Mouse (Mus musculus): ENCODE data around the gene S1pr2.
A peak's percentile ranks its signal among the peaks of the same experiment; 100 is the strongest.

Gene S1pr2

DNA sequence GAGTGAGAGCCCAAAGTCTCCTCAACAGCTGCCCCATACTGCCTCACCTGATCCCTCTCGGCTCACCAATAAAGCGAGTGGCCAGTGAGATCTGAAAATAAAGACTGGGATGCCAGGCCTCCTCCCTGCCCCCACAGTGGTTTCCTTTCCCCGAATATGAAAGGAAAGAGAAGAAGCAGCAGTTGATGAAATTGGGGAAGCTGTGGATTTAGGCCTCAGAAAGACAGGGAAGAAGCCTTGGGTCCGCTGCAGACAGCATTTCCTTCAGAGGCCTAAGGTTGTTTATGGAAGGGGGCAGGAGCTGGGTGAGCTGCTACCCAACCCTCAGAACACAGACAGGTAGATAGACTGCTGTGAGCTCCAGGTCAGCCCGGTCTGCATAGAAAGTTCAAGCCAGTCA, 9.8 kb downstream of the S1pr2 start:
- no peak for DNase-seq (ENCODE audit: low spot score in 2 of 2)

DNA sequence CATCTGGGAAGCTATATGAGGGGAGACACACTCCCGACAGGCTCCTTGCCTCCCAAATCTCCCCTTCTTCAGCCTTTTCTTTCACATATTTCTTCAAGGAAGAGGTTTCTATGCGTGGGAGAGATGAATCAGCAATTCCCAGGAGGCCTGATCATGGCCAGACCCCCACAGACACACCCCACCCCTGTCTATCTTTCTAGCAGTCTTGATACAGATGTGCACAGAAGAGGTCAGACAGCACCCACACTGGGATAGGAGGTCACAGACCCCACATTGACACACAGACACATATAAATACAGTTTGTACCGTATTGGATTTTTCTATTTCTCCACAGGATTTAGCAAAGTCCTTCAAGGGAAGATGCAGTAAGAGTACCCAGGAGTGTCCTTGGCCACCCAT, 10.6 kb downstream of the S1pr2 start:
- no peak for DNase-seq (ENCODE audit: low spot score in 2 of 2)

DNA sequence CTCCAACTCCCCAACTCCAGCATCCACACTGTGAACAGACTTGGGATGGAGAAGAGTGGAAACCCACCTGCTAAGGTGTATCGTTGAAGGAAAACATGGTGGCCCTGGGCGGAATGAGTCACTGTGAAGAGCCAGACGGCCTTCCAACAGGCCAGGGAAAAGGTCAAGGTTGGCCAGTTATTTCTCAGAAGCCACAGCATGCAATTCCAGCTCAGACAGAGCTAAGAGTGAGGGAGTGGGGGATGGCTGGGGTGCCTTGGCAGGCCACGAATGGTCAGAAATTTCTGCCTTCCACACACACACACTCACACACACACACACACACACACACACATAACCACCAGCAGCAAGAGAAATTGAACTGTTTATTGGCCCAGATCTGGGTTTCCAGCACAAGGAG, 11.0 kb downstream of the S1pr2 start:
- DNase-seq (ENCODE audit: low spot score in 2 of 2) = no peak

DNA sequence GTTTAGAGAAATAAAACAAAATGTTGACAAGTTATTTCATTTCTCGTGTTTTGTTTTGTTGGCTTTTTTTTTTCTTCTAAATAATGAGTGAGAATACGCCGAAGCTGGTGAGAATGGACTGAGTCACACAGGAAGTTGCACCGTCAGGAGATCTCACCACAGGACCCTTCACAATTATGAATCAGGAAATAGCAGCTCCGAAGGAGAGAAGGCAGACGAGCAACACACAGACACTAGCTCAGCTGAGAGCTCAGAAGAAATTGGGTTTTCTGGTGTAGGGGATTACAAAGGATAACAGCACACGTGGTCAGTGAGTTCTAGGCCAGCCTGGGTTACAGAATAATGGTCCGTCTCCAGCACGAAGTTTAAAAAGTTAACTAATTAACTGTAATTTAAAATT, 15.0 kb downstream of the S1pr2 start:
- DNase-seq (ENCODE audit: low spot score in 2 of 2) = no peak

DNA sequence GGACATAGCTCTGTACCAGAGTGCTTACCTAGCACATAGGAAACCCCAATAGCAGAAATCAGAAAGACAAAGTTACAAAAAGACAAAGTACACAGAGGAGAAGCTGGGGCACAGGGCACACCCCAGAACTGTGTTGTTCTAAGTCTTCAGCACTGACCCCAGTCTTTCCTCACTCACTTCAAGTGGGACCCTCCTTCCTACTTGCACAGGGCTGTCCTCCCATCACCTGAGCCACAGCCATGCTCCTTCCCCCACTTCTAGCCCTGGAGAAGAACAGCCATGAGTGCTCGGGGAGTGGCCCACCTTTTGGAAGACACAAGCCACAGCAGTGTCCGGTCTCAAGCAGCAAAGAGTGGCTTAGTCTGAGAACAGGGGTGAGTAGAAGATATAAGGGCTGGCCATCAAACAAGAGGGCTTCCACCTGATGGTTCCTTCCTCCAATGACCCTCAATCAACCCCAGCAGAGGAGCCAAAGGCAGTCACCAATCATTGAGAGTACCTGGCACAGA, 17.1 kb downstream of the S1pr2 start, which contains the start of gene Dnmt1:
Gene Dnmt1, minus strand, starts transcription at position 459 of the 509 bp plus-strand sequence.
- DNase-seq (ENCODE audit: low spot score in 2 of 2) = no peak

DNA sequence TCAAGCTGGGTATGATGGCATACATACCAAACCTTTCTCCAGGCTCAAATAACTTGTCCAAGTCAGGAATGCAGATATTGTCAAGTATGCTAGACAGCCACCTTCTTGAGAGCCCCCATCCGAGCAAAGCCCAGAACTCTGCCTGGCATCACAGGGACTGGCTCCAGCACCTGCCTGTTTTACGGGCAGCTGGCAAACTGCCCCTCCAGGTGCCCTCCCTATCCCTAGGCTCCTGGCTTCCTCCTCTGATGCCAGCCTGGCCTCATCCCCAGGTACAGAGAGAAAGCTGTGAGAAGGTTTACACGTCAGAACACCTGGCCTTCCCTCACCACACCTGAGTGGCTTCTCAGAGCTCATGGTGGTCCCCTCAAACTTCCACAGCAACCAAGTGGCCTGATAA, 19.6 kb downstream of the S1pr2 start:
- DNase-seq (ENCODE audit: low spot score in 2 of 2) = no peak

DNA sequence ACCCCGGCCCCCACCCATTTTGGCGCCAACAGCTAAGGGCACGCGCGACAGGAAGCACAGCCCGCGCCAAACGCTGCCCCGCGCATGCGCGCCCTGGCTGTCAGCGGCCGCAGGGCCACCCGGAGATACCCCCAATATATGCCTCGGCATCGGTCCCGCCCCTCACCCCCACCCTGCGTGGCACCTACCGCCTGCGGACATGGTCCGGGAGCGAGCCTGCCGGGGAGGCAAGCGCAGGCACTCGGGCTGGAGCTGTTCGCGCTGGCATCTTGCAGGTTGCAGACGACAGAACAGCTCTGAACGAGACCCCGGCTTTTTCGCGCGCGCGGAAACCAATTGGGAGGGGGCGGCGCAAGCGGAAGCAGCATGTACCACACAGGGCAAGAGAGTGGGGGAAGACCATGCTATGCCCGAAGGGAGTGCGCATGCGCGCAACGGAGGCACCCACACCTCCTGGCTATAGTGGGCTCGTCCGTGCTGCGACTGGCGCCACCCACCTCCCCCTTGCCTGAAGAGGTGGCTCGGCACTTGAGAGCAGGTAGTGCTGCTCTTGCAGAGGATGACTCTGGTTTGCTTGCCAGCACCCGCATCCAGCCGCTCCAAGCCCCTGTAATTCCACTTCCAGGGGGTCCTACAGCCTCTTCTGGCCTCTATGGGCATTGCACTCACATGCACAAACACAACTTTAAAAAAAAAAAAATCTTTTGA, 23.9 kb downstream of the S1pr2 start:
- DNase-seq (ENCODE audit: low spot score in 2 of 2) = peak; percentile 92 to 94

DNA sequence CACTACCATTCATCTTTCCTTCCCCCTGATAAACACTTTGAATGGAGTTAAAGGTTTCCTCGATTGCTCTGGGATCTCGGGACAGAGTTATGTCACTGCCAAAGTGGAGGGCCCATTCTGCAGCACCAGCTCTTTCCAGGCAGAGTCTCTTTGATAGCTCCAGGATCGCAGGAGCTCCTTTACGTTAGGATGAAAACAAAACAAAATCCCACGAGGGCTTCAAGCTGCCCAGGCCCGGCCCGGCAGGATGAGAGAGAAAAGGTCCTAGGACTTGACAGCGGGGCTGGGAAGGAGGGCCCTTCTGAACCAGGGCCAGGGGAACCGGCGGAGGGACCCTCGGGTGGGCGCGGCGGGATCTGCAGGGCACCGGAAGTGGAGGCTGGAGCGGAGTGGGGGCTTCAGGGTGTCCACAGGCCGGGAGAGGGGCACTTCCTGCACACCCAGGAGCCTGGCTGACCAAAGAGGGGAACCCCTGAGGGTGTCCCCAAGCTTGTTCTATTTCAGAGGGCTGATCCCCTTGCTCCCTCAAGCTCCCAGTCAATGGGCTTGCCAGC, 24.5 kb downstream of the S1pr2 start:
- no peak for DNase-seq (ENCODE audit: low spot score in 2 of 2)

DNA sequence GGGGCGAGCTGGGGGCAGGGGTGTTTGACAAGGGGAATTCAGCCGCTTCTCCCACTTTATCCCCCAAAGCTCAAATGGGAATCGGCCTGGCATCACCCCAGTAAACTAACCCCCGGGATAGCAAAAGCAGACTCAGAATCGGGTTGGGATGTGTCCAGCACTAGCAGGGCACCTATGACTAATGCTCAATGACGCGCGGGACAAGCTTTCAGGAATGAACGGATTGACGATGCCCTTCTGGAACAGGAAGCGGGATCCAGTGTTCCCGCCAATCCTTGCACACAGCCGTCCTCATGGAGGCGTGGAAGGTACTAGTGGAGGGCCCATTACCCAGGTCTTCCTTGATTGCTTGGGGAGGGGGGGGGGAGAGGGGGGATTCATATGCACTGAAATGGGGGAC, 25.1 kb downstream of the S1pr2 start:
- DNase-seq (ENCODE audit: low spot score in 2 of 2) = peak; percentile 24 to 36

DNA sequence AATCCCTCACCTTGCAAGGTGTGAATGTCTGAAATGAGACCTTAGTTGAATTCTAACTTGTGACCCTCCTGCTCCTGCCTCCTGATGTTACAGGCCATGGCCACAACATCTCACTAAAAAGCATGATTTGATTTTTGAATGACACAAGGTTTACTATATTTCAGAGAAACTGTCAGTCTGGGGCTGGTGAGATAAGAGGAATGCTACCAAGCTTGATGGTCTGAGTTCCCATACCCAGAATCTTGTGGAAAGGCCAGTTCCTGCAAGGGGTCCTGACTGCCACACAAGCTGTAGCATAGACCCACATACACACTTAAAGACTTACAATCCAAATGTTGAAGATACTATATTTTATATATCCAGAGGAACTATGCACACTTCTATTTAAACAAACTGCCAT, 26.2 kb downstream of the S1pr2 start:
- DNase-seq (ENCODE audit: low spot score in 2 of 2) = no peak

DNA sequence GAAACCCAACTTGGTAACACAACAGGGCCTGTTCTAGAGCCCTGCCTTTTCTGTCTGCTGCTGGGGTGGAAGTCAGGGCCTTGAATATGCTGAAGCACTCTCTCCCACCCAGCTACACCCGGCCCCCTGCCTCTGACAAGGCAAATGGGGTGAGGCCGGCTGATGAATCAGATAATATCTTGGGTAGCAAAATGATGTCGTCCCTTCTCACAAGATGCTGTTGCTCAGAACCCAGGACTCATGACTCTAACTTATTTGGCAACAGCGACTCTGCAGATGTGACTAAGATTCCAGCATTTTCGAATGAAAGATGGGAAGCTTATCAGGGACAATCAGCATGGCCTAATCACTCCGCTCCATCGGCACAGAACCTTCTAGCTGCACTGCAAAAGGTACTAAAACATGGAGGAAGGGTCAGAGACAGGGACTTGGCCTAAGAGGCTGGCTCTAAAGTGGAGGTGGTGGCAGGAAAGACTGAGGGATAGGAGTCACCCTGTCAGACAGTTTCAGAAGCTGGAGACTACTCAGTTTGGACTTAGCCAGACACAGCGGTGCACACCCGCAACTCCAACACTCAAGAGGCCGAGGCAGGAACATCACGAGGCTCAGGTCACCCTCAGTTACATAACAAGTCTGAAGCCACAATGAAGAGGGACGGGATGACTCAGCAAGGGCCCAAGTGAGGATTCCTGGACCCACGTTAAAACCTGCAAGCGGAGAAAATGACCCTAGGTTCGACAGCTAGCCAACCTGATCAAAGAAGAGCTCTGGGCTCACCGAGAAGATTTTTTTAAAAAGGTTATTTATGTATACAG, 30.3 kb downstream of the S1pr2 start:
- DNase-seq (ENCODE audit: low spot score in 2 of 2) = no peak

DNA sequence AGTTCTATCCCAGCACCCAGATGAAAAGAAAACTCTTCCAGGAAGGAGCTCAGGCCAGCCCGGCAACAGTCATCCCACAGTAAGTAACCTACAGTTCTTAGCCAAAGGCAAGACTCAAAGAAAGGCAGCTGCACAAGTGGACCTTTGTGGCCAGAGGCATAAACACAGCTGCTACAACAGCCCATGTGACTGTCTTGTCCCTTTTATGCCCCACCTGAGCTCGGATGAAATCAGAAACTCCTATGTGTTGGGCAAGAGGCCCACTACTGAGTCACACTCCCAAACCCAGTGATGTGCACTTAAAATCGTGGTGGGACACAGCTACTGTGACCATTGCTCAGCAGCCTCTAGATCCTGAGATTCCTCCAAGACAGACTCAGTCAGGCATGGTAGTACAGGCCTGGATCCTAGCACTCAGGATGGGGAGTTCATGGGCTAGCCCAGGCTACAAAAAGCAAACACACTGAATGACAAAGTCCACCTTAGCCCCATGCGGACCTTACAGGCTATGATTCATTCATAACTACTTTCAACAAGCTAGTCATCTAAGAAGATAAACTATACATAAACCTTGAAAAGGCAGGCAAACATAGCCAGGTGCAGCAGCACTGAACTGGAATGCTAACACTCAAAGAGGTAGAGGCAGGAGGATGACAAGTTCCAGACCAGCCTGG, 31.7 kb downstream of the S1pr2 start:
- no peak for DNase-seq (ENCODE audit: low spot score in 2 of 2)

DNA sequence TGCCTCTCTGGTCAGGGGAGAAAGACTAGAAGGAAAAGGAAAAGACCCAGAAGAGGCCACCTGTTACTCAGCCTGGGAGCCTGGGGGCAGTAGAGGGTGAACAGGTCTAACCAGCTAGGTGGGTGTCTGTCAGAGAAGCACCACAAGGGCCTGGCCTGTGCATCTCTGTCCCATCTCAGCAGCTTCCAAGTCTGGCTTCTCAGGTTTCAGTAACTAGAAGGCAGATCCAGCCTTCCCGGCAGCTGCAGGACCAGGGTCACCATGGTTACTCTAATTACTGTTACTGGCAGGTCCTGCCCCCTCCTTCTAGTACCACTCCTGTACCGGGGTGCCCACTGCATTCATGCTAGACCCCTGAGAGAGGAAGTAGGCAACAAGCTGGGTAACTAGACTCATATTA, 32.7 kb downstream of the S1pr2 start:
- DNase-seq (ENCODE audit: low spot score in 2 of 2) = no peak

DNA sequence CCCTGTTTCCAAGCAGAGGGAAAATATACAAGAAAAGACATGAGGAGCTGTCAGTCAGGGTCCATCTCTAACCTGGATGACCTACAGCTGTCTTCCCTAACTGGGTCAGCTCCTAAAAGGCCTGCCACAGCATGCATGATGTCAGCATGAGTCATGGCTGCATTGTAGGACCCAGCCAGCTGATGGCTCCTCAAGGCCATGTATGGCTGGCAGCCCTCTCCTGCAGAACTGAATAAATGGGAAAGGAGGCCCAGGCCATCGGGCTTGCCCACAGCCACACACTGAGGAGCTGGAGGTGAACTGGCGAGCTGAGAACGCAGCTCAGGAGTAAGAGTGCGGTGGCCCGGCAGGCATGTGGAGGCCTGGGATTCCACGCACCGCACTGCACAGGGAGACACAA, 33.2 kb downstream of the S1pr2 start:
- DNase-seq (ENCODE audit: low spot score in 2 of 2) = peak in 1 of 2 experiments; percentile 38

DNA sequence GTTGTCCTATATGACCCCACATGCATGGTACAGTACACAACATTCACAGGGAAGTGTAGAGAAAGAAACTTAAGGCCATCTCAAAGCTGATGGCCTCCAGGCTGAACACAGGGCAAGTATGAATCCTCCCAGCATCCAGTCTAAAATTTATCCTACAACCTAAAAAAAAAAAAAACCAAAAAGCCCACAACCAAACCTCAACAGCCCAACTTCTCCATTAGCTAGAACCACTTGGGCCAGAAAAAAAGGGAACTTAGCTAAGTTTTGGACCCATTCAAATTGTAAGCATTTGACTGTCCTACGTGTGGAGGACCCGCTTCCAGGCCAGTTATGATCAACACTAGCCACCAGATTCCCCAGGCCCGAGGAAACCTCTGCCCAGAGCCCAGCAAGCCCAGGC, 53.3 kb downstream of the S1pr2 start:
- DNase-seq (ENCODE audit: low spot score in 2 of 2) = no peak

DNA sequence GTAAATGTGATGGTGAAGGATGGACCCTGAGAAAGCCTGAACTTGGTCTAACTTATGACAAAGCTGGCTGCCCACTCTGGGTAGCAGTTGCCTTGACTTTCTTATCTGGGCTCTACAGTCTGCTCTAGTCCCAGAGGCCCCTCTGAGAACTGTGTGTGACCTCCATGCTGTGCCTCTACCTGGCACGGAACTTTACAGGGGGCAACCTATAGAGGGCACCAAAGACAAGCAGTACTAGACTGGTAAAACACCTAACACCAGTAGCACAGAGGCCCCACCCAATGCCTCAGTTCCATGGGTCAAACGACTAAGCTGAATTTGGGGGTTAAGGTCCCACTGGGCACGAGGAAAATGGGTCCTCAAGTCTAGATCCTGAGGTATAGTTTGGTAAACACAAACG, 60.4 kb downstream of the S1pr2 start:
- DNase-seq (ENCODE audit: low spot score in 2 of 2) = no peak

Data from heart, adult 9 months (tissue).